Mouse (Mus musculus) heart, embryonic 11.5 days (tissue): ENCODE measurements at regions not wholly inside any gene's neighbourhood (a gene's known extent, or its start where the extent isn't known, plus 50 kb on each side); places are given as distances from the start of the nearest gene placed in this dataset.
A peak's percentile ranks its signal among the peaks of the same experiment; 100 is the strongest.

Experiments used
- ATAC-seq: fragments of 200-750 bp; cut with Nextera tagmentation; replicated peaks from 2 replicates; pipeline ENCODE4 v1.8.0; 2017; ENCODE audit warnings: moderate library complexity; ENCODE audit not compliant: insufficient number of reproducible peaks, low FRiP score, low TSS enrichment
- H3K27ac ChIP-seq: fragments of 300-500 bp; sonication (generic); 2 replicates; pipeline ENCODE4 v1.5.1; 2014; ENCODE audit warnings: mild to moderate bottlenecking, low read depth, low read length
- H3K27me3 ChIP-seq: fragments of 300-500 bp; sonication (generic); 2 replicates; pipeline ENCODE4 v1.6.1; 2014; ENCODE audit warnings: mild to moderate bottlenecking, low read length, mixed read lengths; ENCODE audit not compliant: control insufficient read depth, insufficient read depth
- H3K36me3 ChIP-seq: fragments of 300-500 bp; sonication (generic); 2 replicates; pipeline ENCODE4 v1.6.1; 2014; ENCODE audit warnings: mild to moderate bottlenecking, low read length, moderate library complexity, mixed read lengths; ENCODE audit not compliant: control insufficient read depth, insufficient read depth
- H3K4me1 ChIP-seq: fragments of 300-500 bp; sonication (generic); 2 replicates; pipeline ENCODE4 v1.6.1; 2014; ENCODE audit warnings: low read length; ENCODE audit not compliant: control insufficient read depth, insufficient read depth
- H3K4me2 ChIP-seq: fragments of 300-500 bp; sonication (generic); 2 replicates; pipeline ENCODE4 v1.6.1; 2014; ENCODE audit warnings: mild to moderate bottlenecking, moderate library complexity
- H3K4me3 ChIP-seq: fragments of 300-500 bp; sonication (generic); 2 replicates; pipeline ENCODE4 v1.5.1; 2014; ENCODE audit warnings: low read depth, low read length
- H3K9ac ChIP-seq: fragments of 300-500 bp; sonication (generic); 2 replicates; pipeline ENCODE4 v1.6.1; 2014; ENCODE audit warnings: mild to moderate bottlenecking, low read depth, low read length, moderate library complexity
- H3K9me3 ChIP-seq: fragments of 300-500 bp; sonication (generic); replicated peaks from 2 replicates; pipeline ENCODE4 v1.6.1; 2016; ENCODE audit warnings: low read length; ENCODE audit not compliant: control insufficient read depth
- WGBS: fragments of 180-500 bp; shearing (Covaris S2); extraction: QIAGEN DNeasy Blood & Tissue Kit; methylation state at CpG from one replicate; pipeline ENCODE4 v1.1.7; 2014; ENCODE audit not compliant: insufficient replicate concordance; 5-methylcytosine and 5-hydroxymethylcytosine counted together

GRCm38 (mm10) chr9:71396784-71397183 is 89.0 kb downstream of the Polr2m start:
- ATAC-seq, result no peak
- H3K36me3 ChIP-seq, result no peaks in the 10 kb centered on the region
- no peak overlapping the region for H3K4me3 ChIP-seq
- no peaks in the 10 kb centered on the region for H3K4me1 ChIP-seq
- H3K27ac ChIP-seq, result no peak overlapping the region
- no peaks in the 10 kb centered on the region for H3K27me3 ChIP-seq
- WGBS, result 59% methylated on average over 7 of the region's 7 CpGs
- H3K4me2 ChIP-seq, result no peak overlapping the region
- H3K9ac ChIP-seq, result no peak overlapping the region
- H3K9me3 ChIP-seq, result no peaks in the 10 kb centered on the region

GRCm38 (mm10) chr9:71390221-71390620 is 95.5 kb downstream of the Polr2m start:
- Histone ChIP-seq H3K4me2 (no peak overlapping the region), H3K9me3 (no peaks in the 10 kb centered on the region), H3K27me3 (no peaks in the 10 kb centered on the region), H3K36me3 (no peaks in the 10 kb centered on the region), H3K27ac (no peak overlapping the region), H3K4me3 (no peak overlapping the region), H3K9ac (no peak overlapping the region), H3K4me1 (no peaks in the 10 kb centered on the region)
- 64% methylated on average over 5 of the region's 5 CpGs for WGBS
- no peak for ATAC-seq

- WGBS, result 89% methylated on average over 7 of the region's 7 CpGs
- no peaks in the 10 kb centered on the region for H3K4me1 ChIP-seq
- H3K9ac ChIP-seq, result no peak overlapping the region
- no peak overlapping the region for H3K27ac ChIP-seq
- H3K4me3 ChIP-seq, result no peak overlapping the region
- no peaks in the 10 kb centered on the region for H3K36me3 ChIP-seq
- no peak for ATAC-seq
- no peaks in the 10 kb centered on the region for H3K27me3 ChIP-seq
- H3K4me2 ChIP-seq, result no peak overlapping the region
- no peaks in the 10 kb centered on the region for H3K9me3 ChIP-seq
Observed at GRCm38 (mm10) chr9:71387426-71387825, 98.3 kb downstream of the Polr2m start.

GRCm38 (mm10) chr9:71383901-71384300 is 101.8 kb downstream of the Polr2m start:
- Histone ChIP-seq H3K4me1 (no peaks in the 10 kb centered on the region), H3K36me3 (no peaks in the 10 kb centered on the region), H3K27me3 (no peaks in the 10 kb centered on the region), H3K4me3 (no peak overlapping the region), H3K27ac (no peak overlapping the region), H3K9ac (no peak overlapping the region), H3K9me3 (no peaks in the 10 kb centered on the region), H3K4me2 (no peak overlapping the region)
- WGBS, result 58% methylated on average over 4 of the region's 4 CpGs
- no peak for ATAC-seq

- ATAC-seq, result no peak
- H3K36me3 ChIP-seq, result no peaks in the 10 kb centered on the region
- H3K9ac ChIP-seq, result no peak overlapping the region
- 67% methylated on average over 4 of the region's 4 CpGs for WGBS
- H3K4me2 ChIP-seq, result no peak overlapping the region
- H3K4me3 ChIP-seq, result no peak overlapping the region
- no peak overlapping the region for H3K27ac ChIP-seq
- H3K9me3 ChIP-seq, result no peaks in the 10 kb centered on the region
- H3K27me3 ChIP-seq, result no peaks in the 10 kb centered on the region
- no peaks in the 10 kb centered on the region for H3K4me1 ChIP-seq
Observed at GRCm38 (mm10) chr9:71379731-71380250, 105.9 kb downstream of the Polr2m start.

- Histone ChIP-seq H3K9me3 (peaks cover 3% of the 10 kb centered on the region; the same call in 1 of the 2 replicates), H3K4me1 (peaks cover 7% of the 10 kb centered on the region; the same call in 1 of the 2 replicates), H3K27me3 (no peaks in the 10 kb centered on the region), H3K27ac (no peak overlapping the region), H3K4me3 (no peak overlapping the region), H3K36me3 (no peaks in the 10 kb centered on the region), H3K4me2 (no peak overlapping the region), H3K9ac (no peak overlapping the region)
- 81% methylated on average over 5 of the region's 5 CpGs for WGBS
- ATAC-seq, result no peak
Observed at GRCm38 (mm10) chr9:71369760-71370159, 116.0 kb downstream of the Polr2m start.

- H3K9ac ChIP-seq, result no peak overlapping the region
- no peak overlapping the region for H3K27ac ChIP-seq
- peaks cover 7% of the 10 kb centered on the region; the same call in 1 of the 2 replicates for H3K4me1 ChIP-seq
- H3K27me3 ChIP-seq, result no peaks in the 10 kb centered on the region
- H3K36me3 ChIP-seq, result no peaks in the 10 kb centered on the region
- no peak for ATAC-seq
- no peak overlapping the region for H3K4me3 ChIP-seq
- WGBS, result 81% methylated on average over 2 of the region's 2 CpGs
- H3K4me2 ChIP-seq, result no peak overlapping the region
- H3K9me3 ChIP-seq, result peaks cover 3% of the 10 kb centered on the region; the same call in 1 of the 2 replicates
Observed at GRCm38 (mm10) chr9:71369202-71369601, 116.5 kb downstream of the Polr2m start.

- Histone ChIP-seq H3K4me3 (0 out of 2 replicates have a peak overlapping the region, but pooled peaks have one; percentile 3), H3K9ac (no peak overlapping the region), H3K27ac (no peak overlapping the region), H3K9me3 (peaks cover 3% of the 10 kb centered on the region; the same call in 1 of the 2 replicates), H3K4me2 (peak overlapping the region; percentile 29), H3K4me1 (peaks cover 7% of the 10 kb centered on the region; the same call in 1 of the 2 replicates), H3K27me3 (no peaks in the 10 kb centered on the region), H3K36me3 (no peaks in the 10 kb centered on the region)
- no peak for ATAC-seq
- WGBS, result 27% methylated on average over 9 of the region's 9 CpGs
Observed at GRCm38 (mm10) chr9:71366573-71366972, 119.2 kb downstream of the Polr2m start.

- no peak overlapping the region for H3K4me3 ChIP-seq
- H3K9me3 ChIP-seq, result peaks cover 3% of the 10 kb centered on the region; the same call in 1 of the 2 replicates
- H3K27ac ChIP-seq, result no peak overlapping the region
- no peaks in the 10 kb centered on the region for H3K36me3 ChIP-seq
- no peak overlapping the region for H3K9ac ChIP-seq
- WGBS, result 66% methylated on average over 12 of the region's 12 CpGs
- peaks cover 3% of the 10 kb centered on the region; the same call in 1 of the 2 replicates for H3K4me1 ChIP-seq
- H3K27me3 ChIP-seq, result no peaks in the 10 kb centered on the region
- no peak for ATAC-seq
- no peak overlapping the region for H3K4me2 ChIP-seq
Observed at GRCm38 (mm10) chr9:71365177-71365738, 120.5 kb downstream of the Polr2m start.
